Mouse (Mus musculus): Measurements from ENCODE around the gene Fam166b.

DNA sequence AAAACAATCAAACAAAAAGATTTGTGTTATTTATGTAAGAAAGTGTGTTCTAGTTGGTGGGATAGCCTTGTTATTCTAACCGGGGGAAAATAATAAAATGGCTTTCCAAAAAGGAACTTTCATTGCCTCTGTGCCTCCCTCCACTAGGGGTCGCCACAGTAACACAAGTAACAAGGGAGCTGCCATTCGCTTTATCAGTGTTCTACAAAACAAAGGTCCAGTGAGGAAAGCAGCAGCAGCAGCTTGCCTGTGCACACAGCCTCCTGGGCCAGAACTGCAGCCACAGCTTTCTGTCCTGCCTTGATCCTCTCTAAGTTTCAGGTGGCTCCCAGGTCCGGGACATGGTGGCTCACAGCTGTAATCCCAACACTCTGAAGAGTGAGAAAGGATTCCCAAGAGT lies 2.8 kb upstream of the Fam166b start:
- TF ChIP-seq MYOG (IDR thresholded peaks at IDR 0.05; ENCODE audit: control insufficient read depth, extremely low read depth, insufficient read length) (no peak), CTCF (IDR thresholded peaks at IDR 0.05; ENCODE audit: control insufficient read depth, insufficient read depth, insufficient read length) (no peak), USF1 (IDR thresholded peaks at IDR 0.05; ENCODE audit: low read depth) (no peak), MAX (IDR thresholded peaks at IDR 0.05) (no peak), CEBPB (IDR thresholded peaks at IDR 0.05; ENCODE audit: low read depth) (no peak), FOSL1 (IDR thresholded peaks at IDR 0.05; ENCODE audit: insufficient read depth, low read length, poor library complexity, severe bottlenecking) (no peak), MYOD1 (IDR thresholded peaks at IDR 0.05; ENCODE audit: control insufficient read depth, insufficient read length, low read depth) (no peak)
